Mouse (Mus musculus): ENCODE measurements at regions not wholly inside any gene's neighbourhood (a gene's known extent, or its start where the extent isn't known, plus 50 kb on each side); places are given as distances from the start of the nearest gene placed in this dataset.

DNA sequence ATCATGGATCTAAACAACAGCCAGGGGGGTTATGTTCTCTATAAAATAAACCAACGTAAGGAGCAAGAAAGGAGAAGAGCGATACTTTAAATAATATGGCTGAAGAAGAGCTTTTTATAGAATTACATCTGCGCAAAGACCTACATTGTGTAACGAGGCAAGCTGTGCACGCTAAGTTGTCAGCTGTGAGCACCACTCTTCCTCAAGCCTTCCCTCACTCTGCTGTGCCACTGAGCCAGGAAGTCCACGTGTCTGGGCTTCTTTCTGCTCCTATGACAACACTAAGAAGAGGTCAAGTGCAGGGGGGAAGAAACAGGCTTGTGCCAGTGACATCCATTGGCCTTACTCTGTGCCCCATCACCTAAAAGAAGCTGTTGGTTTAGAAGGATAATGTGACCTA lies 75.6 kb upstream of the Actbl2 start:
- no peak for TF ChIP-seq CTCF (IDR thresholded peaks at IDR 0.05; ENCODE audit: insufficient read depth, low read depth, low read length)
- no peak for TF ChIP-seq POLR2A (IDR thresholded peaks at IDR 0.05; ENCODE audit: insufficient read depth, low read depth, low read length)
